Comparison of ENCODE assay signal across 7 mouse cellular contexts in genomic region chr10:3831597-3832351, GRCm38 (mm10).
DNase-seq lines count a peak whose midpoint lies in the region; ATAC-seq and TF ChIP-seq lines count a peak whose summit lies in the region.

No protein-coding gene starts in this region.

- no peaks in the 10 kb centered on the region for H3K4me1 ChIP-seq in G1E (ENCODE audit: insufficient read depth, low read depth, low read length)
- no peaks in the 10 kb centered on the region; the same call in none of the 2 replicates for H3K4me1 ChIP-seq in lung, embryonic 16.5 days (replicated peaks; ENCODE audit: control insufficient read depth, insufficient read depth, low read length)
- H3K4me1 ChIP-seq in midbrain, embryonic 13.5 days (replicated peaks), result peaks cover 13% of the 10 kb centered on the region; the same call in 1 of the 2 replicates

- peak overlapping the region; percentile 57; the same call in 1 of the 2 replicates for H3K27ac ChIP-seq in lung, embryonic 16.5 days (ENCODE audit: low read length)
- H3K27ac ChIP-seq in midbrain, embryonic 13.5 days, result no peak overlapping the region

- H3K4me2 ChIP-seq in lung, embryonic 16.5 days (ENCODE audit: low read depth, low read length), result no peak overlapping the region
- no peak overlapping the region for H3K4me2 ChIP-seq in midbrain, embryonic 13.5 days (replicated peaks)

- DNase-seq in G1E (ENCODE audit: low spot score), result no peak
- peak; percentile 22 for DNase-seq in adrenal gland, postnatal 14 days
- peak; percentile 25 for DNase-seq in kidney, adult 18-20 months
- no peak for DNase-seq in layer of hippocampus, postnatal 25 days (ENCODE audit: extremely low spot score in 1 of 2, low spot score in 1 of 2)
- no peak for DNase-seq in urinary bladder, postnatal 4 days (ENCODE audit: low spot score in 2 of 2)

- H3K4me3 ChIP-seq in G1E (ENCODE audit: low read depth, low read length), result peak overlapping the region; percentile 0; the same call in 1 of the 2 replicates
- H3K4me3 ChIP-seq in lung, embryonic 16.5 days (ENCODE audit: low read length), result no peak overlapping the region
- no peak overlapping the region for H3K4me3 ChIP-seq in midbrain, embryonic 13.5 days (replicated peaks)

- TF ChIP-seq CTCF in G1E (IDR thresholded peaks at IDR 0.05; ENCODE audit: low read depth, low read length), result no peak

- ATAC-seq in G1E (ENCODE audit: extremely low read depth, insufficient number of reproducible peaks, low FRiP score, poor library complexity, severe bottlenecking), result peak; percentile 80
- ATAC-seq in lung, embryonic 16.5 days (ENCODE audit: low read depth), result peak; percentile 81
- no peak for ATAC-seq in midbrain, embryonic 13.5 days

- H3K9ac ChIP-seq in lung, embryonic 16.5 days (ENCODE audit: low read length), result 0 out of 2 replicates have a peak overlapping the region, but pooled peaks have one; percentile 18
- H3K9ac ChIP-seq in midbrain, embryonic 13.5 days (replicated peaks), result no peak overlapping the region

- H3K36me3 ChIP-seq in G1E (replicated peaks), result no peaks in the 10 kb centered on the region
- no peaks in the 10 kb centered on the region for H3K36me3 ChIP-seq in lung, embryonic 16.5 days (ENCODE audit: control insufficient read depth, insufficient read depth, low read length)
- no peaks in the 10 kb centered on the region for H3K36me3 ChIP-seq in midbrain, embryonic 13.5 days

- no peaks in the 10 kb centered on the region for H3K9me3 ChIP-seq in G1E (replicated peaks)
- H3K9me3 ChIP-seq in lung, embryonic 16.5 days (ENCODE audit: control insufficient read depth, low read length), result no peaks in the 10 kb centered on the region
- no peaks in the 10 kb centered on the region for H3K9me3 ChIP-seq in midbrain, embryonic 13.5 days

- H3K27me3 ChIP-seq in G1E (ENCODE audit: insufficient read depth, low read length), result no peaks in the 10 kb centered on the region
- H3K27me3 ChIP-seq in lung, embryonic 16.5 days (ENCODE audit: control insufficient read depth, insufficient read depth, low read depth, low read length), result no peaks in the 10 kb centered on the region
- no peaks in the 10 kb centered on the region for H3K27me3 ChIP-seq in midbrain, embryonic 13.5 days

- WGBS in lung, embryonic 16.5 days, result 58% methylated on average over 11 of the region's 11 CpGs
- WGBS in midbrain, embryonic 13.5 days, result 87% methylated on average over 11 of the region's 11 CpGs

Comparison
In these comparisons a context has a peak if more than half of its experiments do, and no peak if none do; other contexts are left out.
1. DNase-seq: peak in adrenal gland, postnatal 14 days (single experiment) and kidney, adult 18-20 months (single experiment); none in G1E (single experiment), layer of hippocampus, postnatal 25 days (0 of 2) and urinary bladder, postnatal 4 days (0 of 2).